Mouse (Mus musculus) myocyte (in vitro differentiated cells): ENCODE measurements around the gene Btrc.

Source experiments
- CEBPB ChIP-seq: IDR thresholded peaks from 2 replicates; pipeline ENCODE4 v1.6.1; 2011; ENCODE audit warnings: mild to moderate bottlenecking, moderate library complexity; ENCODE audit not compliant: poor library complexity, insufficient read depth, severe bottlenecking
- E2F4 ChIP-seq: IDR thresholded peaks from one replicate; pipeline ENCODE4 v1.6.1; 2011; ENCODE audit warnings: mild to moderate bottlenecking, control low read depth, moderate library complexity; ENCODE audit not compliant: insufficient read depth
- MAX ChIP-seq: IDR thresholded peaks from one replicate; pipeline ENCODE4 v1.6.1; 2011; ENCODE audit warnings: low read depth, mild to moderate bottlenecking, control low read depth
- MYOD1 ChIP-seq, 3 experiments: IDR thresholded peaks; one replicate each; pipeline ENCODE4 v1.6.1; 2011; ENCODE audit warnings: control low read depth in 2 of 3, low read depth in 2 of 3, mild to moderate bottlenecking in 2 of 3, moderate library complexity in 1 of 3; ENCODE audit not compliant: insufficient read length in 2 of 3, control insufficient read depth in 1 of 3
- MYOG ChIP-seq, 3 experiments: IDR thresholded peaks; one replicate each; pipeline ENCODE4 v1.6.1; 2011; ENCODE audit warnings: control low read depth in 2 of 3, low read depth in 2 of 3, mild to moderate bottlenecking in 2 of 3; ENCODE audit not compliant: insufficient read length in 2 of 3, control insufficient read depth in 1 of 3, insufficient read depth in 1 of 3
- POLR2A ChIP-seq: IDR thresholded peaks from one replicate; pipeline ENCODE4 v1.6.1; 2011; ENCODE audit warnings: low read depth, mild to moderate bottlenecking, control low read depth, moderate library complexity; ENCODE audit not compliant: insufficient read length
- POLR2AphosphoS2 ChIP-seq: IDR thresholded peaks from one replicate; pipeline ENCODE4 v1.6.1; 2011; ENCODE audit warnings: low read depth, control low read depth; ENCODE audit not compliant: insufficient read length
- REST ChIP-seq: IDR thresholded peaks from one replicate; pipeline ENCODE4 v1.6.1; 2011; ENCODE audit warnings: mild to moderate bottlenecking, control low read depth, moderate library complexity; ENCODE audit not compliant: insufficient read depth, insufficient read length
- TCF12 ChIP-seq: IDR thresholded peaks from one replicate; pipeline ENCODE4 v1.6.1; 2011; ENCODE audit warnings: mild to moderate bottlenecking, control low read depth; ENCODE audit not compliant: poor library complexity, insufficient read depth, severe bottlenecking
- TCF3 ChIP-seq: IDR thresholded peaks from one replicate; pipeline ENCODE4 v1.6.1; 2011; ENCODE audit warnings: low read depth, control low read depth; ENCODE audit not compliant: insufficient read length
- USF1 ChIP-seq: IDR thresholded peaks from one replicate; pipeline ENCODE4 v1.6.1; 2011; ENCODE audit warnings: low read depth, mild to moderate bottlenecking, control low read depth, moderate library complexity

- no peak for TF ChIP-seq USF1
- no peak for TF ChIP-seq POLR2A
- no peak for TF ChIP-seq REST
- TF ChIP-seq E2F4 = no peak
- no peak for TF ChIP-seq TCF3
- no peak for TF ChIP-seq CEBPB
- no peak for TF ChIP-seq POLR2AphosphoS2
- TF ChIP-seq MAX = no peak
- TF ChIP-seq TCF12 = no peak
- TF ChIP-seq MYOD1 (IDR thresholded peaks at IDR 0.05; ENCODE audit: control insufficient read depth in 1 of 3, insufficient read length in 2 of 3, low read depth in 2 of 3) = no peak
- no peak for TF ChIP-seq MYOG (IDR thresholded peaks at IDR 0.05; ENCODE audit: control insufficient read depth in 1 of 3, insufficient read depth in 1 of 3, insufficient read length in 2 of 3, low read depth in 2 of 3)
Observed at GRCm38 (mm10) chr19:45486992-45487387, 123.5 kb downstream of the Btrc start.
